Mouse (Mus musculus): ENCODE data around the gene Gtf2e1.

- TF ChIP-seq POLR2A (IDR thresholded peaks at IDR 0.05; ENCODE audit: insufficient read depth, low read depth, low read length): no peak
- no peak for TF ChIP-seq CTCF (IDR thresholded peaks at IDR 0.05)
- TF ChIP-seq EP300 (IDR thresholded peaks at IDR 0.05; ENCODE audit: insufficient read depth, low read depth, low read length): no peak
These were observed 21.9 kb downstream of the Gtf2e1 start for GRCm38 (mm10) chr16:37517596-37518211.
